Mouse (Mus musculus) central nervous system, embryonic 11.5 days (tissue): ENCODE results near the gene Zfp644. TPM values are rescaled to one million over a fixed set of nuclear protein-coding genes. Genes with fewer than 3 reads are reported as not detected.

Source experiments
- polyA plus RNA-seq: library from polyadenylated mRNA; depleted of rRNA; stranded (reverse); fragments of >200 nt; gene quantifications from 2 replicates; pipeline ENCODE4 v1.2.3, GENCODE M21; 2012; rRNA removed

Gene Zfp644
- polyA plus RNA-seq = 38.8 and 58.1 TPM in 2 replicates

GRCm38 (mm10) chr5:106696396-106697337 lies at the start of gene Zfp644:
TSS of gene Zfp644 (minus strand) at chr5:106697287.

DNA sequence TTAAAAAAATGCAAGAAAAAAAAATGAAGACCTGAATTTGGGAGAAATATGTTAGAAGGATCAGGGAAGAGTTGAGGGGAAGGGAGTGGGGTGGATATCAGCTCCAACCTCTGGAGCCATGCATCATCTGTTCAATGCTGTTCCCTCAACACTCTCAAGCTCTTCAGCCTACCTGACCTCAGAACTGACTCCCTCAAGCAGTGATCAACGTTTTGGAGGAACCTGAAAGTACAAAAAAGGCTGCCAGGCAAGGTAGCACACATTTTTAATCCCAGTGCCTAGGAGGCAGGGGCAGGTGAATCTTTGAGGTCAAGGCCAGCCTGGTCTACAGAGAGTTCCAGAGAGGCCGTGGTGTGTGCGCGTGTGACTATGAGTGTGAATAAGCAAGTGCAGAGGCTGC lies 88.3 kb downstream of the Zfp644 start, which contains the start of gene Gm17304:
Gm17304 (plus strand) TSS at position 301 of the 400 bp plus-strand sequence.

Other genes with a start within 250 kb of the Zfp644 start
- 15.2 and 30.0 TPM in 2 replicates for gene Barhl2, start 239.1 kb downstream of the Zfp644 start, polyA plus RNA-seq
- gene Gm17304, start 88.2 kb downstream of the Zfp644 start, polyA plus RNA-seq = not detected in 2 replicates
- gene Hfm1, start 229.0 kb upstream of the Zfp644 start, polyA plus RNA-seq = 4.3 and 4.8 TPM in 2 replicates